Mouse (Mus musculus): Measurements from ENCODE around the gene A630001G21Rik.

Gene A630001G21Rik

DNA sequence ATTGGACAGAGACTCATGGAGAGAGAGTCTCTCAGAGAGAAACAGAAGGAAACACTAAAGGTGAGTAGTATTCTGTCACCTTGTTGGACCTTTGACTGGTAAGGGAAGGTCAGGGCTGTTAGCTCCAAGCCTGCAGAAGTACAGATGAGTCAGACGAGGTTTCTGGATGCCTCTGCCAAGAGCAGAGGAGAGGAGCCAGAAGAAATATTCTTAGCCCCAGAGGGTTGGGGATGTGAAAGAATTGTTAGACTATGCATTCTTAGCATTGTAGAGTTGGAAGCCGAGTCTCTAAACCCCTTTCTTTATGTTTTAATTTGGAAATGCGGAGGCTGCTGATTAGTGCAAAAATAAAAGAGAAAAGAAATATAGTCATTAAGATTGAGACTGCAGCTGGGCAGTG lies 6.5 kb downstream of the A630001G21Rik start:
- peak; percentile 69 for DNase-seq (ENCODE audit: low read depth, low spot score)

DNA sequence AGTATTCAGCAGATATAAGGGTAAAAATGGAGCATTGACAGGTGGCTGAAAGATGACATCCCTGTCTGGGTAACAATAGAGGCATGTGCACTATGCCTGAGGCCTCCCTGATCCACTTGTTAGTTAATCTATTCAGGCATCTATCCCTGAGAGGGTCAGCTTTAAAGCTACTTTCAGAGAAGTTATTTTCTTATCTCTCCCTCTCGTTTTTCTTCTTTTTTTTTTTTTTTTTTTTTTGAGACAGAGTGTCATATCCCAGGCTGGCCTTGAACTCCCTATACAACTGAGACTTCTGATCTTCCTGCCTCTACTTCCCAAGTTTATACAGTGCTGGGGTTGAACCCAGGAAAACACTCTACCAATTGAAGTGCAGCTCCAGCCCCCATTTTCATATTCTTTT lies 10.7 kb downstream of the A630001G21Rik start:
- DNase-seq (ENCODE audit: low read depth, low spot score) = no peak

DNA sequence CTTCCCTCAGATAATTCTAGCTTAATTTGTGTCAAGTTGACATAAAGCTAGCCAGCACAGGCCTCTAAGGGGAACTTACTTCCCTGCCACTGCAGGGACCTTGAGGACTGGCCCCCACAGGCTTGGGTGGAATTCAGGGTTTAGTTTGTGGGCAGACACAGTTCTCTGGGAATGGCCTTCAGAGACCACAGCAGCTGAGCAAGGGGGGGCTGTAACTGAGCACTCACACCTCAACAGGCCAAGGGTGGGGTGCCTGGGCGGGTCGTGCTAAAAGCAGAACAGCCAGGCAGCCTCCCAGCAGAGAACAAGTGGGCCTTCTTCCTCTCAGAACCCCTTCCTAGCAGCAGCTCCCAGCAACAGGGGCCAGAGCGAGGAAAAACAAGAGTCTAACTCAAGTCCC lies 12.3 kb downstream of the A630001G21Rik start:
- DNase-seq (ENCODE audit: low read depth, low spot score) = no peak

DNA sequence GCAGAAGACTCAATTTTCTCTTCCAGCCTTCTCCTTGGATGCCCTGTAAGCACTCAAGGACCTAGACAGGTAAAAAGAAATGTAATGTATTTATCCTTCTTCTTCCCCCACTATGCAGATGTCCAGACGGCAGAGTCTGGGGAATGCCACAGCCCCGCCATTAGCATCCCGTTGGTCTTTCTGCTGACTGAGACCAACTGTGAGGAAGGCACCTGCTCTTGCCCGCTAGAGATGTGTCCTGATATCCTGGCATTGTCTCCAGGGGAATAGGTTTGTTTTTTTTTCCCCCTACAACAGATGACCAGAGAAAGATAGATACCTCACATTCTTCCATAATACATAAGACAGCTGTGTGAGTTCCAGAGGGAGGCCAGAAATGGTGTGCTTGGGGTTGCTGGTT lies 14.2 kb downstream of the A630001G21Rik start:
- DNase-seq (ENCODE audit: low read depth, low spot score) = no peak

DNA sequence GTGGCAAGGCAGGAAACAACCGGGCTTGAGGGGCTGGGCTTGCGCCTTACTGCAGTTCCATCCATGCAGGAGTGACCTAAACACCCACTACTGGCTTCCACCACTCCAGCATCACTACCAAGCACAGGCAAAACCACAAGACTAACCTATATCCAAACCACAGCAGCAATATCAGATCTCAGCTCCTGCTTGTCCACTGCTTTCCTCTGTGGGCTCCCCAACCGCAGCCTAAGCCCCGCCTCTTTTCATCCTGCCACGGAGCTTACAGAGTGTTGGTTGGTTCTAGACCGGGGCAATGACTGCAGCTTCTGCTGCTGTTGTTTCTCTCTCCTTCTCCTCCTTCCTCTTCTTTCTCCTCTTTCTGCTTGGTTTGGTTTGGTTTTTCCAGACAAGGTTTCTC lies 15.1 kb downstream of the A630001G21Rik start:
- no peak for DNase-seq (ENCODE audit: low read depth, low spot score)

DNA sequence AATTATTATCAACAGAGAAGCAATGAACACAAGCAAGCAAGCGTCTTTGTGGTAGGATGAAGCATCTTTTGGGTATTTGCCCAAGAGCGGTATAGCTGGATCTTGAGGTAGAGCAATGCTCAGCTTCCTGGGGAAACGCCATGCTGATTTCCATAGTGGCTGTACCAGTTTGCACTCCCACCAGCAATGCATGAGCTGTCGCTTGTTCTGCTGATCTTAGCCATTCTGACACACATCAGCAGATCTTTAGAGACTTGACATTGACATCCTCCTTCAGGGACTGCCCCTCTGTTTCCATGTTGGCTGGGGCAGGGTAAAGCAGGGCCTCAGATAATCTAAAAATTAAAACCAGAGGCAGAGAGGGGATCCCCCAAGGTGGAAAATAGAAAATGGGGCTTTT lies 16.8 kb downstream of the A630001G21Rik start:
- DNase-seq (ENCODE audit: low read depth, low spot score) = no peak

DNA sequence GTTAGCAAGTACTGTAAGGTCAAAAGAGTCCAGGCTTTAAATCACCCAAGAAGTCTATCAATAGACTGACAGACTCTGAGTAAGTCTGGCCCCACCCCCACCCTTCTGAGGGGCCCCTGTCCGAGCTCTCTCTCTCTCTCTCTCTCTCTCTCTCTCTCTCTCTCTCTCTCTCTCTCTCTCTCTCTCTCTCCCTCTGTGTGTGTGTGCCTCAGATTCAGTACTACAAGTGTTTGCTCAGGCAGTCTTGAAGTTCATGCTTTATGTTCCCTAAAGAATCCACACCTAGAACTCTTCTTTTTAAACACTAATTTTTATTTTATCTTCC lies 19.5 kb downstream of the A630001G21Rik start:
- DNase-seq (ENCODE audit: low read depth, low spot score) = no peak

DNA sequence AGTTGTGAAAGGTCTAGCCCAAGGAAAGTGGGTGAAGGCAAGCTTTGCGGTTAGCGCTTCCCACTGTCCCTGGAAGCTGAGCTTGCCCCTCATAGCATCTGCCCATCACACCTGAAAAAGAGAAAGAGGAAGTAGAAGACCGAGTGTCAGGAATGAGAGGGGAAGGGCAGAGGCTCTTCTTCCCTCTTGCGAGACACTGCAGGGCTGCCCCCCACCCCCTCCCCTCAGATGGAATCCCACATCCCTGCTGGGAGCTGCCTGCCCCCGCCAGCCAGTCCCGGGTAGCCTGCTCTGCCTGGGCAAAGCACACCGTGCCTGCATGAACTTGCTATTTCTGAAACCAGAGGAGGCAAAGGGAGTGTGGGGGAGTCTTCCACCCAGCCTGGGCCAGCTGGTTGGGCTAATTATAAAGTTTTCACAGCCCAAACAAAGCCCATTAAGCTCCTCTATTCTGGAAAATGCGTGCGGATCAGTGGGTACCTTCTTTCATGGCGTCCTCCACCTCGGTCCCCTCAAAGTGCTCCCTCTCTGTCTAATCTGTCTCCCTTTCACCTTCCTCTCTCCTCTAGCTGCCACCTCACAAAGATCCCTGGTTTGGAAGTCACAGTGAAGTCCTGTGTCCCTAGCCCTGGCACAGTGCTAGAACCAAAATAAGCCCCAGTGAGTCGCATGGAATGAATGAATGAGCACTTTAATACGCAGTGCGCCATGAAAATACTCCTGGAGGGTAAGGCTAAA lies 20.0 kb downstream of the A630001G21Rik start:
- peak; percentile 75 for DNase-seq (ENCODE audit: low read depth, low spot score)

DNA sequence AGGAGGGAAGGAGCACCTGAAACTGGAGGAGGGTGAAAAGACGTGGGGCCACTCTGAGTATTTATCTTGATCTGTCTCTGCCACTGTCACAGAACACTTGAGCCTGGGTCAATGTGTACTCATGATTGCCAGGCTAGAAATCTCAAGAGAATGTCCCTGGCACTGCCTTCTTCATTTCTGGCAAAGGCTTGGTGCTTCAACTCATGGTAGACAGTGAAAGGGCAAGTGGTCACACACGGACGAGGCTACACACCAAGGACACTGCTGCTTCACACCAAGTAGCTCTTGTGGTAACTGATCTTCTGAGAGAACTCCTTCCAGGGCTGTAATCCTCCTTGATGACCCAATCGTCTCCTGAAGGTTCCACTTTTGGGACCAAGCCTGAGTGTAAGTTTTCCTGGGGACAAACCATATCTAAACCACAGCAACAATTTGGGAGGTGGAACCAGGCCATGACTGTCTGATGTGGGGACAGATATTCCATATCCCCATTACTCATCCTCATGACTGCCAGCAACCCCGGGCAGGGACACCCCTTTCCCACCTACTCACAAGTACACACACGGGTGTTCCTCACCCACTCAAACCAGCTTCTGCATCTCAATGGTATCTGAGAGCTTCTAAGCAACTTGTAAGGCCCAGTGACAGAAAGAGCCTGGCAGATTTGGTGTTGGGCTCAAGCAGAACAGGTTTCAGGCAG lies 20.8 kb downstream of the A630001G21Rik start:
- peak; percentile 69 for DNase-seq (ENCODE audit: low read depth, low spot score)

DNA sequence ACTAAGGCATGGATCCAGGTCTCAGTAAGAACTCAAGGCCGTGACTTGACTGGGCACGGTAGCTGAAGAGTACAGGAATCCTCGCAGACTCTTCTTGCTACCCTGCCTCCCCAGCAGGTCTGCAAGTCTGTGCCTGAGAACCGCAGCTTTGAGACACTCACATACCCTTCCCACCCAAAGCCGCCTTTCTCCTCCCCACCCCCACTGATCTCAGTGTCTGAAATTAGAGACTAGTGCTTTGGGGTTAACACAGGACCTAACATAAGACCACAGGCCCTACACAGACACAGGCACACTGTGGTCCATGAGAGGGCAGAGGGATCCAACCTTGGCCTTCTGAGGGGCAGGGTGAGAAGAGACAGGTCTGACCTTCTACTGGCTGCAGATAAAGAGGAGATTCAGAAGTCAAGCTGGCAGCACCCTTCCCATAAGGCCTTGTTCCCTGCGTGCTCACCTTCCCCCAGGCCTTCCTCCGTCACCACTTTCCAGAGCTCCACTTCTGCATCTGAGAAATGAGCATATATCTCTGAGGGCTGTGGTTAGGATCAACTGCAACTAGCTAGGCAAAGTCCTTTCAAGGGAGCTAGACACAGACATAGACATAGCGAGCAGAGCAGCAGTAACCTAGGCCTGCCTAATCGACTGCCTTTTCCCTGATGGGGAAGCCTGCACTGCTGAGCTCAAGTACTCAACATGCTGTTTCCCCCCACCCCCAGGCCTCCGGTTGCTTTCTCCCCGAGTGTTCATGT lies 26.3 kb downstream of the A630001G21Rik start:
- no peak for DNase-seq (ENCODE audit: low read depth, low spot score)

DNA sequence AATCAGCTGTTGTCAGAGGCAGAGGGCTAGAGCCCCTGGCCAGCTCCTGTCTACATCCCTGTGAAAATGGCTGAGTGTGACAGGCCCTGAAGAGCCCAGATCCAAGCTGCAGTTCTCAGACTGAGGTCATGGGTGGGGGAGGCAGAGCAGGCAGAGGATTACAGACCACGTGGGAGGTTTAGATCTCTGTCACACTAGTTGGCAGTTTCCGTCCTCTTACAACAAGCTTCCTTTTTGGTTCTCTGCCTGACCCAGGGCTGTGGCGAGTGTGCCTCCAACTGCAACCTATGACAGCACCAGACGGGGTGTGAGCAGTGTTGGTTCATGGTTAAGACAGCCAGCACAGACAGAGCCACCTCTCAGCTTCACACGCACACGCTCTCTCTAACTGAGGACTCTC lies 26.9 kb downstream of the A630001G21Rik start:
- DNase-seq (ENCODE audit: low read depth, low spot score) = peak; percentile 36

DNA sequence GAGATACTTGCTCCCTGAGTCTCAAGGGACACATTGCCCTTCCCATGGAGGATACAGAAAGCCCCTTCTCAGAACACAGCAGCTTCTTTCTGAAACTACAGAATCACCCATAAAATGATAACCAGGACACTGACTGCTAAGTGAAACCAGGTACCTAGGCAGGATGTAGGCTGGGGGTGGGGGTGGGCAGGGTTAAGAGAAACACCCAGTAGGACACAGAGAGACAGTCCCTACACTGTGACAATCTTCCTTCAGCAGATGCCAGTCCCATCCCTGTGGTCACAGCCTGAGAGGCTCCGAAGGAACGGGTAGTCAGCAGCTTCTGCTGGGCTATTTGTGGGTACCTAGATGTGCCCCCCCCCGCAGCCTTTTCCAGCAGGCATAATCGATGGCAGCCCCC lies 27.8 kb downstream of the A630001G21Rik start:
- DNase-seq (ENCODE audit: low read depth, low spot score) = no peak

DNA sequence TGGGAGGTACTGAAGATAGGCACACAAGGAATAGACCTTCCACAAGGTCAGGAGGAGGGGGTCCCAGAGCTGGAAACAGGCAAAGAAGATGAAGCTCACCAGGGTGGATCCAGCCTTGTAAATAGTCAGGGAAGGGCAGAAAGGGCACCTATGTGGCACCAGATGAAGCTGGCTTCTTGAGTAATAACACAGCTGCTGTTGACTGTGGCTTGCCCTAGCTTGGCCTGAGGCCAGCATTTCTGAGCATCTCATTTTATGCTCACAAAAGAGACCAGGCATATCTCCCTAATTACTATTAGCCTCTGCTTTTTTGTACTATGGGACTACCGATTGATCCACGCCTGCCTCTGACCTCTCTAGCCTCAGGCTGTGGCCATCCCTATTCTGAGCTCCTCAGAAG lies 28.6 kb downstream of the A630001G21Rik start:
- DNase-seq (ENCODE audit: low read depth, low spot score) = no peak

DNA sequence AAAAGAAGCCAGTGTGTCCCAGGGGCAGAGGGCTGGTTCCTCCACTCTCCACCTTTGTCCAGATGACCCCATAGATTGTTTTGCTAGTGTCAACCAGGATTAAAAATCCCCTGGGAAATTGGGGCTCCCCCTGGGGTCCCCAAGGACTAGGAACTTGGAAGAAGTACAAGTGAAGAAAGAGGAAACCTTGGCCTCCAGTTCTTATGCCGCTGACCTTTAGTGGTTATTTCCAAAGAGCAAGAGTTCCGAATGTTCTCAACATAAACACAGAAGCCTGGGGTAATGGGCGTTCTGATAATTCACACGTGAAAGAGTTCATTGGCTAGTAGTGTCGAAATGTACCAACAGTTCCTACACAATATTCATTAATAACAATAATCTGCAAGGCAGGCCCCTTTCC lies 31.9 kb downstream of the A630001G21Rik start:
- no peak for DNase-seq (ENCODE audit: low read depth, low spot score)

DNA sequence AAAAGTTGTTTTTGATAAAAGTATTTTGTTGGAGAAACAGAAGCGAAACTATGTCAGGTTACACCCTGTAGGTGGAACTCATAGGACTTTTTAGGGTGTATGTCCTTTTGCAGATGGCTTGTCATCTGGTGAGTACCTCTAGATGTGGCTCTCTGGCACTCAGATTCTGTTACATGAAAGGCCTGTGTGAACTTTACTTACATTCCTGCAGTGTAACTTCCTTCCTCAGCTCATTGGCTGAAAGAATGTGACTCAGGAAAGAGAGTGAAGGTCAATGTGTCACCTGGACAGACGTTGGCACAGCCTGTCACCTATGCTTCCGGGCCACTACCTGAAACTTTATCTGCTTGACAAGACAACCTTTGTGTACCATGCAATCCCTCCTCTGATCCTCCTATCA lies 33.9 kb downstream of the A630001G21Rik start:
- no peak for DNase-seq (ENCODE audit: low read depth, low spot score)

DNA sequence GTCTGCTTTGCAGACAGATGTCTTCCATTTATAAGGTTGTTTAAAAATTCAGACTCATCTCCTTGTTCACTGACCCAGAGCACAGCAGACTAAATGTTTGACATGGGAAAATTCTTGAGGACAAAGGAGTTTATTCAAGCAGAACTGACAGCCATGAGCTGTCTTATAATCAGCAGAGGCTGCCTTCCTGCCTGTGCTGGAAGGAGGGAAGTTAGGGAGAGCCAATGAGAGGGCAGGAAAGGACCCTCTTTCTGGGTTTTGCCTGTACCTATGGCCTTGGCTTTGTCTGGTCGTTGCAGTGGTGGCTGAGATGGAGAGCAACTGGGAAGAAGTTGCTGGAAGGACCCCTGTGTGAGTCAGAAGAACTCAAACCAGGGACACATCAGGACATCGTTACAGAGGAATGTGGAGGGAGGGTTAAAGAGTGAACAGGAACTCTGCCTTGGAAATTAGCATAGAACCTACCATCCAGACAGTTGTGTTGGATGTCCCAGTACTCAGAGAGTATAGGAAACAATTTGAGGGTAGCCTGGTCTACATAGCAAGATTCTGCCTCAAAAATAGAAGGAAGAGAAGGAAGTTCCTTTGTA lies 35.4 kb downstream of the A630001G21Rik start:
- no peak for DNase-seq (ENCODE audit: low read depth, low spot score)

DNA sequence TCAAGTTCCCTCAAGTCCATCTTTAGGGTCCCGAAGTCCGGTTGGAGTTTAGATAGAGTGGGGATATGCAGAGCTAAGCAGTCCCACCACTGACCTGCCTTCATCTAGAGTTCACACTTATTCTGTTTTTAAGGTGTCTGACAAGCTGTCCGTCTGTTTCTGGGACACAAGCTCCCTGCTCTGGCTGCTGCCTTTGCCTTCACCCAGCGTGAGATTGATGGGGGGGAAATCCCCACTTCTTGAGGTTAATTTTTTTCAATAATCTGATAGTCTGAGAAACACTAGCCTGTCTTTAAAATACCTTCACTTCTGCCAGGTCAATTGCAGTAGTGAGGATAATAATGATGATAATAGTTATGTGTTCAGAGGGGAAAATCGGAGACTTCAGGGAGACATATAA lies 36.1 kb downstream of the A630001G21Rik start:
- DNase-seq (ENCODE audit: low read depth, low spot score) = no peak

DNA sequence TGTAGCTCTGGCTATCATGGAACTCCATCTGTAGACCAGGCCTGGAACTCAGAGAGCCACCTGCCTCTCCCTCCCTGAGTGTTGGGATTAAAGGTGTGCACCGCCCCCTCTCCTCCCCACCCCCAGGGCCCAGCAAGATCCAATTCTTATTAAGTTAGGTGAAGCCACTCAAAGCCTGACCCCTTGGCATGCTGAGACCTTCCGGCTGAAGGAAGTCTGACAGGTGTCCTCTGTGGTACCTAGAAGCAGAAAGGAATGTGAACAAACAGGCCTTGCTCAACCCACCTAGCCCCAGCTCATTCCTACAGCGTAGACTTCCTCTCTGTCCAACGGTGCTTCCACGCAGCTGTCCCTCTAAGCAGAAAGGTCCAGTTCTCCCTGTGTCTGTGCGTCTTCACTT lies 37.5 kb downstream of the A630001G21Rik start:
- DNase-seq (ENCODE audit: low read depth, low spot score) = no peak

DNA sequence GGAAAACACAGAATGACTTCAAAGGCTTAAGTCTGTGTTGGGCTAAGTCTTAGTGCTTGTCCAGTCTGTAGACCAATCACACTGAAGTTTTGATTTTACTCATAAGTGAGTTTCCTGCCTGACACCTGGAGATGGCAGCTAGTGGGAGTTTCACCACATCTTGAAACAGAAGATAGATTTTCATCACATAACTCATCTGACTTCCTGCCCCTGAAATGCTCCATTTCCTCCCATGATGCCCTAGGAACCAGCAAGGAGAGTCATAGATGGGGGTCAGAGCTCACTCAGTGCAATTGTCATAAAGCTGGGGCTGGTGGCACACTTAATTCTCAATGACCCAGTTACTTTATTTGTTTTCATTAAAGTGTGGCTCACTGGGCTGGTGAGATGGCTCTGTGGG lies 38.6 kb downstream of the A630001G21Rik start:
- DNase-seq (ENCODE audit: low read depth, low spot score) = no peak

DNA sequence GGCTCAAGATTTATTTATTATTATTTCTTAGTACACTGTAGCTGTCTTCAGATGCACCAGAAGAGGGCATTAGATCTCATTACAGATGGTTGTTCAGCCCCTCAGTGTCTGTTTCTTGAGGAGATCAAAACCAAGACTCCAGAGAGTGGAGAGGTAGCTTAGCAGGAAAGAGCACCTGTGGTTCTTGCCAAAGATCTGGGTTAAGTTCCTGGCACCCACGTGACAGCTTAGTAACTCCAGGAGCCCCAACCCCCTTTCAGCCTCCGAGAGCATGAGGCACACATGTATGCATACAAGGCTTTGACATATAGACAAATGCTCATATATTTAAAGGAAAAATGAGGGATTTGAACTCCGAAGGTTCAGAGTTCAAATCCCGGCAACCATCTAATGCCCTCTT lies 39.4 kb downstream of the A630001G21Rik start:
- no peak for DNase-seq (ENCODE audit: low read depth, low spot score)

DNA sequence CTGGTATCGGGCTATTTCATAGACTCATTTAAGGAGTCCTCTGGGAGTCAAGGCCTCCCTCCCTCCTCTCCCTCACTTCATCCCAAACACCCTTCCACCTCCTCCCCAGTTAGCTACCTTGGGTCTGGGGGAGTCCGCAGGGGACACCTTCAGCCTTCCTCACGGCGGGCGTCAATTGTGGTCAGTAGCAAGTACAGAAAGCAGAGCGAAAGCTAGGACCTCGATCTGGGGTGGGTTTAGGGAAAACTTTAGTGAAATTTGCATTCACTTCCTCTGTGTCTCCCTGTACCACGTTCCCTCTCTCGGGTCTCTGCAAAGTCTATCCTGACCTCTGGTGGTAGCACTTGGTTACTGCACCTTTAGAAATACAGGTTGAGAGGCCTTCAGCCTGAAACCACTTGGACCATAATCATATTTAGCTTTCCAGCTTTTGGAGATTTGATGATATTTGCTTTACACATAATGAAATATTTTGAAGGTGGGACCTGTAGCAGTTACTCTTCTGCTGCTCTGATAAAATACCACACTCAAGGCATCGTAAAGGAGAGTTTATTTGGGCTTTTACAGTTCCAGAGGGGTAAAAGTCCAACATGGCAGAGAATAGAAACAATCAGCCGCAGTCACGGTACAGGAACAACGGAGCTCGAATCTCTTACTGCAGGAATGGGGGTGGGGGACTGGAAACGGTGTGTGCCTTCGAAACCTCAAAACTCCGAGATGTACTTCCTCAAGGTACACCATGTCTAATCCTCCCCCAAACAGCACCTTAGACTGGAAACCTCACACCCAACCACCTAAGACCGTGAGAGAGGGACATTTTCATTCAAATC lies 41.9 kb downstream of the A630001G21Rik start:
- peak; percentile 78 for DNase-seq (ENCODE audit: low read depth, low spot score)

Measured in brain, adult 2 months (tissue).